Mouse (Mus musculus) spleen, adult 12 weeks (tissue): ENCODE results near the gene Rapgef1.
"Not testable (repeated sequence)": the region's sequence is repeated elsewhere in the genome, so short reads cannot be mapped to it uniquely, and the experiment has no call there.

Experiments
- DNase-seq: peaks from one replicate; pipeline ENCODE4 v3.0.0; 2022; ENCODE audit warnings: low spot score

Rapgef1 gene

DNA sequence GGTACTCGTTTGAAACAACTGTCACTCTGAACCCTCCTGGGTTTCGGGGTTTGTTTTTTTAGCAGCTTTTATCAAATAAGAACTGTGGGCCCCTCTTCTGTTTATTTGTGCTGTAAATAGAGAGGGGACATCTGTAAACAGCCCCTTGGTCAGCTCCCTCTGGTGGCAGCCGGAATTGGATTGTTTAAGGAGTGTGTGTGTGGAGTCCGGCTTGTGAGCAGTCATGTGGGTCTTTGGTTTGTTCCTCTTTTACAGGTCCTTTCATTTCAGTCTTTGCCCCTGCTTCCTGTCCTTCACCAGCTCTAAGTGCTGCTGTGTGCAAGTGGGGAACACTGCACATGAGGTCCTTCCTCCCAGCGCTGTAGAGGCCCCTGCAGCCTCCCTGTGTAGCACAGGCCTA lies 119.8 kb downstream of the Rapgef1 start:
- no peak for DNase-seq

GRCm38 (mm10) chr2:29741207-29741606 lies 121.7 kb downstream of the Rapgef1 start:
- DNase-seq: no peak

GRCm38 (mm10) chr2:29744256-29744655 lies 124.7 kb downstream of the Rapgef1 start:
- no peak for DNase-seq

DNA sequence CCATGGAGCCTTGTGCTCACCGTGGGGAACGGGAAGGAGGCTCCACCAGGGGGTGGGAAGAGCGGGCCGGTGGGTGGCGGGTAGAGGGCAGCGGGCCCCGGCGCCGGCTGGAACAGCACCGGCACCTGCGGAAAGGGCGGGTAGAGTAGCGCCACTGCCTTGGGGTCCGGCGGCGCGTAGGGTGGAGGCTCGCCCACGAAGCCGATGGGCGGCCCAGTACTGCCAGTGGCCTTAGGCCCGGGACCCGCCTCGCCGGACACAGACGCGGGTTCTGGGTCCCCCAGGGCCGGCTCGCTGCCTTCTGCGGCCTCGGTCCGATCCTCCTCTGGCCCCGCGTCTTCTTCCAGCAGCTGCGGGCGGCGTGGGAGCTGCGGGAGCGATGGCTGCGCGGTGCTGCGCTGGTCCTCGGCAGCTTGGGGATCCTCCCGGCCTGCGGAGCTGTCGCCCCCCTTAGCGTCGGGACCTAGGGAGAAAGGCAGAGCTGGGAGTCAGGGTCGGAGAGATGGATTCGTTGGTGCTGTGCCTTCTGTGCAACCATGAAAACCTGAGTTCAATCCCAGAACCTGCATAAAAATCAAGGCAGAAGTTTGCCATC lies 127.8 kb downstream of the Rapgef1 start:
- no peak for DNase-seq

DNA sequence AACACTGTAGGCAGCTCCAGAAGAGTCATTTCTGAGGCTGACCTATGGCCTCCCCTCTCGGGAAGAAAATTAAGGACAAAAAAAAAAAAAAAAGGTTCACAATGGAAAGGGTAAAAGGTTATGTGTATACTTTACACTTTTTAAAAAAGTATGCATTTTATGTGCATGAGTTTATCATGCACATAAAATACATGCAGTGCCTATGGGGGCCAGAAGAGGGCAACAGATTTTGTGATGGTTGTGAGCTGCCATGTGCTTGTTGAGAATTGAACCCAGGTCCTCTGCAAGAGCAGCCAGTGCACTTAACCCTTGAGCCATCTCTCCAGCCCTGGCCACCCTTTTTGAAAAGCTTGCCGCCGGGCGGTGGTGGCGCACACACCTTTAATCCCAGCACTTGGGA lies 128.3 kb downstream of the Rapgef1 start:
- DNase-seq: no peak

DNA sequence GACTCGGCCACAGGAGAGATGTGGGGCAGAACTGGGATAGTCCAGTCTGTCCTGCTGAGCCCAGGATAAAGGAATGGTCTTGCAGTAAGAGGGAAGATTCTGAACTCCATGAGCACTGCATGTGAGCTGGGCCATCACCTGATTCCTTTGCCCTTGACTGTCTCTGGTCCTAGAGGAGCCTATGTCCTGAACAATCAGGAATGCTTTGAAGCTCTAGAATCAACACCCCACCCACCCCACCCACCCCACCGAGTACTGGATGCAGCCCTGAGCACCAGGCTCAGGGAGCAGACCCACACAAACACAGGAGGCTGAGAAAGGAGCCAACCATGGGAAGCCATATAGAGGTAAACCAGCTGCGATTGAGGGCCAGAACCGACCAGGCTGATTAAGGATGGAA lies 129.0 kb downstream of the Rapgef1 start:
- no peak for DNase-seq

GRCm38 (mm10) chr2:29751497-29751896 lies 132.0 kb downstream of the Rapgef1 start, which contains the start of gene Gm13420:
Gm13420 (minus strand) TSS chr2:29751685.
- DNase-seq: no peak

DNA sequence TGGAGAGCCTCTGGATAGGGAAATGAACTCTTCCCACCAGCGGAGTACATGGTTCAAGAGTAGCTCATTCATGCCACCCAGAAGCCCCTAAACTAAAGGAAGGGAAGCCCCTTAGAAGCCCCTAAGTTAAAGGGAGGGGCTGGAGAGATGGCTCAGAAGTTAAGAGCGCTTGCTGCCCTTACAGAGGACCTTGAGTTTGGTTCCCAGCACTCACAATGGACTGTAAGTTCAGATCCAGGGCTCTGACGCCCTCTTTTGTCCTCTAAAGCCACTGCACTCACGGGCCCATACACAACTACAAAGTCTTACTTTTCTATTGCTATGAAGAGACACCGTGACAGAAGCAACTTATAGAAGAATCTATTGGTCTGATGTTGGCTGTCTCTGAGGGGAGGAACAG lies 132.9 kb downstream of the Rapgef1 start:
- DNase-seq: no peak

GRCm38 (mm10) chr2:29755693-29756092 lies 136.2 kb downstream of the Rapgef1 start:
- DNase-seq: no peak

DNA sequence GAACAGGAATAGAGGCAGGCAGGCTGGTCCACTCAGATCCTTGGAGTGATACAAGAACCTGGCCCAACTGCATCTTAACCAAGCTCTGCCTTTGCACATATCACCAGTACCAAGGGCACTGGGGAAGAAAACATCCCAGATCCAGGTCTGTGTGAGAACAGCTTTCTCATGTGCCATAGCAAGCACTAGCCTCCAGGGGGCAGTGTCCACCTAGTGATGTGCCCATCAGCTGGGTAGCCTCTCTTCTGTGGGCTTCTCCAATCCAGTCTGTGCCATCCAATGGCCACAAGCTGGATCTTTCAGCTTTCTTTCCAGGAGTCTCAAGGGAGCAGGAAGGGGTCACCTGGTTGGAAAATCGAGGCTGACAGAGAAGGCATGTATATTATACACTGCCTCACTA lies 145.3 kb downstream of the Rapgef1 start:
- peak; percentile 34 for DNase-seq

DNA sequence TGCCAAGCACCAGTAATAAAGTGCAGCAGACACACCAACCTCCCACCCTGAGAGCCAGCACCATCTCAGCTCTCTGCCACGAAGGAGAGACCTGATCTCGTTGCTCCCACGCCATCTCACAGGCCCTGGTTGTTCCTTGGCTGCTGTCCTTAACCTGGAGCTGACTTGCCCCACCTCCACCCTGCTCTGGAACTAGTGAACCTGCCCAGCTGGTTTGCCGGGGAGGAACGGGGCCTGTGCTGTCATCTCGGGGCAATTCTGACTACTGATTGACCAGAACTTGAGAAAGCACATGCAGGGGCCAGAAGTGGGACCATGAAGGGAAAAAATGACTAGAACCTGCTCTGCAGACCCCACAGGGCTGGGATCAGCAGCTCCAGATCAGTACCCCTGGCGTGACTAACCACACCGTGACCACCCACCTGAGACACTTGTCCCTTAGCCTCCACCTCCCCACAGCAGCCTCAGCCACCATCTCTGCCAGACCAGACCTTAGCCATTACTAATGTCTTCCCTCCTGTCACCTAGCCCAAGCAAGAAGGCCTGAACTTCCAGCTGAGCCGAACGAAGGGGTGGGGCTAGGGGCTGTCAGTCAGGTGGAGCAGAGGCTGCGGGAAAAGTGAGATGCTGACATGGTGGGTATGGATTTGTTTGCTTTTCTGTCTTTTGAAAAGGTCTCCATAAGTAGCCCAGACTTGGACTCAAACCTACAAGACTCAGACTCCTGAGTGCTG lies 148.6 kb downstream of the Rapgef1 start:
- no peak for DNase-seq

DNA sequence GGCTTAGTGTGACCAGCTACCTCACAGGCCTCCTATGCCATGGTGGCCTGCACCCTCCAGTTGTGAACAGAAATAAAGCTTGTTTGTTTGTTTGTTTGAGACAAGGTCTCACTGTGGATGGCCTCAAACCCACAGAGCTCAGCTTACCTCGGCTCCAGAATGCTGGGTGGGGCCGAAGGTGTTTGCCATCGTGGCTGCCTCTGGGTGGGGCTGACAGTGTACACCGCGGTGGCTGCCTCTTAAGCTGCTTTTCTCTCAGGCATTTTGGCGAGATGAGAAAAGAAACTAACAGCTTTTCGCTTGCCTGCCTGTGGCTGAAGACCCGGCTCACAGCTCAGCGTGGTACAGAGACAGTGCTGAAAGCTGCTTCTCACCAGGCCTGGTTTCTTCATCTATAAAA lies 149.4 kb downstream of the Rapgef1 start:
- no peak for DNase-seq

DNA sequence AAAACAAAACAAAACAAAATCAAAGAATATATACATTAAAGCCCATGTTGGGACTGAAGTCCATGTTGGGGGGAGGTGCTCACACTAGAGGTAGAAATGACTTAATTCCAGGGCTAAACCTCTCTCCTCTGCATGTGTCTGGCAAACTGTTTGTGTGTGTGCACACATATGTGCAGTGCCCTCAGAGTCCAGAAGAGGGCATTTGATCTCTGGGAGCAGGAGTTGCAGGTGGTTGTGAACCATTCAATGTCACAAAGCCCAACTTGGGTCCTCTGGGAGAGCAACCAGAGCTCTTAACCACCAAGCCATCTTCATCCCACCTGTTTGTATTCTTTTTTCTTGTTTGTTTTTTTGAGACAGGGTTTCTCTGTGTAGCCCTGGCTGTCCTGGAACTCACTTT lies 150.6 kb downstream of the Rapgef1 start:
- no peak for DNase-seq

- DNase-seq: no peak
Observed at GRCm38 (mm10) chr2:29771611-29772461, 152.3 kb downstream of the Rapgef1 start.

DNA sequence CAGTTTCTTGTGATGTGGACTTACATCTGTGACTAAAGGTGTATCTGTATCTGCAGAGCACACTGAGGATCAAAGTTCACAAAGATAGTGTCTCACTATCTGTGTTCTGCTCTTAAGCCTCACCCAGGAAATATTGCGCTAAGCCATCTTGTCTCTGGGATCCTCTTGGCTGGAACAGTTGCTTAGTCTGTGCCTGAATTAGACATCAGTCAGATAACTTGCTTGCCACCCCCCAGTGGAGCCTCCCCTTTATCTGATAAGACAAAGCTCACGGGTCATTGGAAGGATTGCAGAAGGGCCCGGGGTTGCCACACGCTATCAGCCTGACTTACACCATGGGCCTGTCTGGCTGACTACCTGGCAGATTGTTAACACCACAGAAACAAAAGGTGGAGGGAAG lies 153.8 kb downstream of the Rapgef1 start:
- no peak for DNase-seq

- DNase-seq: not testable (repeated sequence)
Observed at GRCm38 (mm10) chr2:29781256-29781655, 161.7 kb downstream of the Rapgef1 start.

DNA sequence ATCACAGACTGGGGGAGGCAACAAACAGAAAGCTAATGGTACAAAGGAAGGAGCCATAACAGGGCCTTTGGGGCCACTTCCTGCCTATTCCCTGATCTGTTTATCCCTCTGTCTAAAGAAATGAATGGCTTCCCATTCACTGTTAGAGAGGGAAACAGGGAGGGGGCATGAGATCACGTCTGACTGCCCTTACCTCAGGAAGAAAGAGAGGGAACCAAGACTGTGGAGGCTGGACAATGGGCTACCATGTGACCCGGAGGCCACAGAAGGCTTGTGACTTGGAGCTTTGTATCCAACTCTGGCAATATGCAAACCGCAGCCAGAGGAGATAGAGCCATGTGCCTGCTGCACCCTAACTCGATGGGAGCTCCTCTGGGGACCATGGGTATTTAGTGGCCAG lies 164.8 kb downstream of the Rapgef1 start:
- no peak for DNase-seq

GRCm38 (mm10) chr2:29787104-29787917 lies 167.8 kb downstream of the Rapgef1 start, which contains the start of gene Coq4:
Coq4 (plus strand) TSS chr2:29787493.
- peak; percentile 83 for DNase-seq

- DNase-seq: peak; percentile 72
Observed at GRCm38 (mm10) chr2:29787937-29788681, 168.6 kb downstream of the Rapgef1 start, which contains the start of gene Trub2. Trub2 (minus strand) TSS chr2:29788502.
